ENCODE assay signal across 16 mouse cellular contexts in the genomic region with DNA sequence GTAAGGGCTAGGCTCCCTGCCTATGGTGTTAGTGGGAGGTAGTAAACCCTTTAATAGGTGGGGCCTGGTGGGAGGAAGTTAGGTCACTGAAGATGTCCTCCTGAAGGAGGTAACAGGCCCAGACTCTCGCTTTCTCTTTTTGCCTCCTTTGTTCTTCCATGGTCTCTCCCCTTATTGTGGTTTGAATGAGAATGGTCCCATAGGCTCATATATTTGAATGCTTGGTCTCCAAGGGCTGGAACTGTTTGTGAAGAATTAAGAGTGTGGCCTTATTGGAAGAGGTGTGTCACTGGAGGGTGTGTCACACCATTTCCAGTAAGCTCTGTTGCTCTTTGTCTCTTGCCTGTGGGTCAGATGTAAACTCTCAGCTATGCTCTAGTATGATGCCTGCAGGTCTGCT.
"Had no signal": no experiment of that assay in that cellular context is flagged by ENCODE, and none has a peak within 500 bp of the region (broad histone marks: within the 10 kb centered on the region; RNA-seq: fewer than 3 reads in every experiment).

No protein-coding gene starts in this region.

- H3K27me3 ChIP-seq: neural tube, embryonic 13.5 days; neural tube, embryonic 15.5 days; stomach, embryonic 15.5 days had no signal

- H3K27ac ChIP-seq: neural tube, embryonic 13.5 days; neural tube, embryonic 15.5 days; stomach, embryonic 15.5 days; stomach, postnatal 0 days had no signal

- DNase-seq: retina, postnatal 1 day; right cerebral cortex, adult 18-20 months; right cerebral cortex, postnatal 14 days; right cerebral cortex, postnatal 25 days; right cerebral cortex, postnatal 4 days; spleen, adult 18-20 months; thymus, adult 18-20 months; thymus, adult 2 months; thymus, postnatal 14 days; thymus, postnatal 25 days; thymus, postnatal 36 days; thymus, postnatal 4 days had no signal

- H3K4me1 ChIP-seq: neural tube, embryonic 13.5 days; neural tube, embryonic 15.5 days; stomach, embryonic 15.5 days had no signal

- H3K4me3 ChIP-seq: neural tube, embryonic 13.5 days; neural tube, embryonic 15.5 days; stomach, embryonic 15.5 days had no signal

- H3K36me3 ChIP-seq: neural tube, embryonic 13.5 days; neural tube, embryonic 15.5 days; stomach, embryonic 15.5 days had no signal

- H3K9ac ChIP-seq: neural tube, embryonic 13.5 days; neural tube, embryonic 15.5 days; stomach, embryonic 15.5 days had no signal
